Mouse (Mus musculus) heart, adult 2 months (tissue): ENCODE measurements at regions not wholly inside any gene's neighbourhood (a gene's known extent, or its start where the extent isn't known, plus 50 kb on each side); places are given as distances from the start of the nearest gene placed in this dataset.

Source experiments
- DNase-seq, 2 experiments: peaks; one replicate each; pipeline ENCODE4 v3.0.0; 2021
- H3K27ac ChIP-seq: fragments of 200-600 bp; 2 replicates; pipeline ENCODE4 v1.8.1; 2022
- H3K27me3 ChIP-seq: fragments of 200-500 bp; 2 replicates; pipeline ENCODE4 v1.6.1; 2012; ENCODE audit warnings: mild to moderate bottlenecking, low read length, inconsistent platforms, mixed read lengths; ENCODE audit not compliant: control insufficient read depth, insufficient read depth
- H3K36me3 ChIP-seq: fragments of 200-500 bp; 2 replicates; pipeline ENCODE4 v1.6.1; 2012; ENCODE audit warnings: low read length, inconsistent platforms; ENCODE audit not compliant: control insufficient read depth, insufficient read depth
- H3K4me1 ChIP-seq: fragments of 200-500 bp; 2 replicates; pipeline ENCODE4 v1.6.1; 2011; ENCODE audit warnings: low read length; ENCODE audit not compliant: control insufficient read depth, insufficient read depth
- H3K4me3 ChIP-seq: fragments of 200-600 bp; 2 replicates; pipeline ENCODE4 v1.8.1; 2022
- H3K79me2 ChIP-seq: fragments of 200-500 bp; replicated peaks from 2 replicates; pipeline ENCODE4 v1.6.1; 2012; ENCODE audit warnings: mild to moderate bottlenecking, inconsistent platforms, low read length, moderate library complexity, mixed read lengths; ENCODE audit not compliant: control insufficient read depth, insufficient read depth
- H3K9ac ChIP-seq: fragments of 200-500 bp; 2 replicates; pipeline ENCODE4 v1.6.1; 2012; ENCODE audit warnings: low read depth, mild to moderate bottlenecking, control low read depth, inconsistent platforms, low read length, mixed read lengths
- CTCF ChIP-seq: fragments of 200-600 bp; IDR thresholded peaks from 2 replicates; pipeline ENCODE4 v1.8.1; 2022; ENCODE audit warnings: antibody characterized with exemption, mild to moderate bottlenecking, moderate library complexity
- EP300 ChIP-seq: fragments of 200-500 bp; IDR thresholded peaks from 2 replicates; pipeline ENCODE4 v1.6.1; 2011; ENCODE audit warnings: low read depth, low read length, control low read depth; ENCODE audit not compliant: insufficient read depth
- POLR2A ChIP-seq: fragments of 200-500 bp; IDR thresholded peaks from 2 replicates; pipeline ENCODE4 v1.6.1; 2011; ENCODE audit warnings: mild to moderate bottlenecking, low read depth, low read length, control low read depth; ENCODE audit not compliant: insufficient read depth
- WGBS: fragments of 180-500 bp; shearing (Covaris S2); methylation state at CpG from one replicate; pipeline ENCODE4 v1.1.7; 2018; 5-methylcytosine and 5-hydroxymethylcytosine counted together
- intact Hi-C: fragments of 180-260 bp; cut with DNase I; formaldehyde crosslinking; loops from one replicate; pipeline ENCODE4 v1.15.1; 2025

DNA sequence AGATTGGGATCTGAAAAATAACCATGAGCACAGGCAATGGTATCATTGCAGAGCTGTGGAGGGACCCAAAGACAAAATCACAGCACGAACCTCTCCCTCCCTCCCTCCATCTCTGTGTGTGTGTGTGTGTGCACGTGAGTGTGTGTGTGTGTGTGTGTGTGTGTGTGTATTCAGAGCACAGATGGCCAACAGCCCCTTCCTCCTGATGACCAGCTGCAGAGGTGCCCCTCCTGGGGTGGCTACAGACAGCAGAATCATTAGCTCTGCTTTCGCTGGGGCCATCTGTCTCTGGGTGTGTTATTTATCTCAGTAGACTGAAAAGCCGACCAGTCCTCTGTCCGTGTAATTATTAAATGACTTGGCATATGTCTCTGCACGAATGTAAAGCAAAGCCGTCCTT lies 134.4 kb upstream of the App start:
- intact Hi-C loops = loop anchor here (5.0 kb wide), 1 partner anchor 254 kb away; no protein-coding TSS in a partner anchor
- 82% methylated on average over 7 of the region's 7 CpGs for WGBS
- TF ChIP-seq POLR2A (no peak), EP300 (no peak), CTCF (no peak)

DNA sequence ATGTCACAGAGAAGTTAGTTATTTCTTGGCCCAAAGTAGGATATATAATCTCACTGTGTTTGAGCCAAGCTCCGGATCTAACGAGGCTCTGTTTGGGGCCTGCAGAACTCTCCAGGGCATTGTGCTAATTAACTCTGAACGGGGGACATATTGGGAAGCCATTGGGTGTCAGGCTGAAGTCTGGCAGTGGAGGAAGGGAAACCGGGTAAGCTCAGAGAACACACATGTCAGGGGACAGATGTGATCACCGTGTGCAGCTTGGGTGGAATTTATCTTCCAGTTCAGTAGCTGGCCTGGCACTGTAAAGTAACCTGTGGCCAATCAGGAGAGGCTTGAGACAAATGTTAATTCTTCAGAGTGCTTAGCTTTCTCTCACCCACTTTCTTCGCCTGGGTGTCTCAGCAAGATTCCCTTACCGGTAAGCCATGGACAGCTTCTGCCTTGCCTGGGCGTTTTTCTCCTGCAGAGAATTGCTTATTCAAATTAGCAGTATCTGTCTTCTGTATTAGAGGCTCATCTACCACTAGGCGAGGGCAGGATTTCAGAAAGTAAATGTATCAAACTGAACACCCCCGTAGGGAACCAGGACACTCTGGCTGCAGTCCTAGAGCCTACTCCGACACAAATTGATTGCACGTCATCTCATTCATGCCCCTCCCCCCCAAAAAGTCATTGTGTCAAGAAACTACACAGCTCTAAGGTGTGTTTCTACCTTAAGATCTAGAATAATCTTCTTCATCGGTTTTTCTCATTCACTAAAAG lies 126.7 kb upstream of the App start:
- Histone ChIP-seq H3K4me1 (no peaks in the 10 kb centered on the region; the same call in 1 of the 2 replicates), H3K27ac (no peak overlapping the region), H3K9ac (no peak overlapping the region), H3K4me3 (no peak overlapping the region), H3K79me2 (no peaks in the 10 kb centered on the region), H3K36me3 (no peaks in the 10 kb centered on the region), H3K27me3 (no peaks in the 10 kb centered on the region)
- DNase-seq = no peak
- intact Hi-C loops = no loop called here
- WGBS = 74% methylated on average over 13 of the region's 13 CpGs
- no peak for TF ChIP-seq CTCF
- no peak for TF ChIP-seq POLR2A
- TF ChIP-seq EP300 = no peak

More for the DNA sequence above, 134.4 kb upstream of the App start:
- Histone ChIP-seq H3K27me3 (no peaks in the 10 kb centered on the region), H3K79me2 (no peaks in the 10 kb centered on the region), H3K36me3 (no peaks in the 10 kb centered on the region), H3K4me1 (no peaks in the 10 kb centered on the region), H3K27ac (no peak overlapping the region), H3K4me3 (no peak overlapping the region), H3K9ac (no peak overlapping the region)
- DNase-seq = no peak

DNA sequence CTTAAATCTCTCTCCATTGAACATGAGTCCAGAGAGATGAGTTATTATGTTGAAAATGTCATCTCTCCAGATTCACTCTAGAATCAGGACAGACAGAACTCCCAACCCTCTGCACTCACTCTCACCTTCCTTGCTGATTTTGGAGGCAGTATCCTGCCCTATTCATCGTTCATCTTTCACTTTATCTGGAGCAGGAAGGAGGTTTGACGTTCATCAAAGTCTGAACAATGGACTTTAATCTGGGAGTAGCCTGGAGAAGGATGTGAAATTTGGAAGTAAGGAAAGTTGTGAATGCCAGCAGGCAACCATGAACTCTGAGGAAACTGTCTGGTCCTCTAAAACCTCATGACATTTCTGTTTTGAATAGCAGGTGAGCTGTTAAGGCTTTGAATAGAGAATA lies 125.0 kb upstream of the App start:
- Histone ChIP-seq H3K36me3 (no peaks in the 10 kb centered on the region), H3K27me3 (no peaks in the 10 kb centered on the region), H3K79me2 (no peaks in the 10 kb centered on the region), H3K27ac (no peak overlapping the region), H3K9ac (no peak overlapping the region), H3K4me3 (no peak overlapping the region), H3K4me1 (no peaks in the 10 kb centered on the region; the same call in 1 of the 2 replicates)
- intact Hi-C loops = no loop called here
- TF ChIP-seq POLR2A = no peak
- no peak for TF ChIP-seq CTCF
- TF ChIP-seq EP300 = no peak
- 16% methylated on average over 2 of the region's 2 CpGs for WGBS
- DNase-seq = no peak

- no peaks in the 10 kb centered on the region for H3K36me3 ChIP-seq
- H3K27ac ChIP-seq = no peak overlapping the region
- H3K79me2 ChIP-seq = no peaks in the 10 kb centered on the region
- no peak overlapping the region for H3K9ac ChIP-seq
- H3K27me3 ChIP-seq = no peaks in the 10 kb centered on the region
- no peak overlapping the region for H3K4me3 ChIP-seq
- no peaks in the 10 kb centered on the region for H3K4me1 ChIP-seq
- intact Hi-C loops = no loop called here
- no peak for TF ChIP-seq EP300
- TF ChIP-seq POLR2A = no peak
- no peak for TF ChIP-seq CTCF
- 88% methylated on average over 9 of the region's 9 CpGs for WGBS
- no peak for DNase-seq
Measured at GRCm38 (mm10) chr16:85290986-85291952, 117.7 kb upstream of the App start.

GRCm38 (mm10) chr16:85277862-85278261 lies 104.3 kb upstream of the App start:
- no peaks in the 10 kb centered on the region for H3K4me1 ChIP-seq
- 38% methylated on average over 1 of the region's 1 CpGs for WGBS
- intact Hi-C loops = no loop called here
- no peaks in the 10 kb centered on the region for H3K36me3 ChIP-seq
- no peak for DNase-seq
- no peak overlapping the region for H3K9ac ChIP-seq
- TF ChIP-seq EP300 (no peak), POLR2A (no peak), CTCF (no peak)
- H3K27ac ChIP-seq = no peak overlapping the region
- H3K4me3 ChIP-seq = no peak overlapping the region
- H3K79me2 ChIP-seq = no peaks in the 10 kb centered on the region
- no peaks in the 10 kb centered on the region for H3K27me3 ChIP-seq

DNA sequence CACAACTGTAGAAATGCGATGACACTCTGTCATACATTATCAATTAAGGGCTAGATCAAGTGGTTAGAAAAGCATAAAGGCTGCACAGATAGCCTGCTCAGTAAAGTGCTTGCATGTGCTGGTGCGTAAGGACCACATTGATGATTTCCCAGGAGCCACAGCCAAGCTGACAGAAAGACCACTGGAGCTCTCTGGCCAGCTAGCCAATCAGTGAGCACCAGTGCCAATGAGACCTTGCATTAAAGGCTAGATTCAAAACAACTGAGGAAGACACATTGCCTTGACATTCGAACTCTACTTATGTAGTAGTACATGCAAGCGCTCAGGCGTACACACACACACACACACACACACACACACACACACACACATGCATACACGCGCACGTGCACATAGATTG lies 96.1 kb upstream of the App start:
- Histone ChIP-seq H3K4me3 (no peak overlapping the region), H3K79me2 (no peaks in the 10 kb centered on the region), H3K4me1 (no peaks in the 10 kb centered on the region), H3K27me3 (no peaks in the 10 kb centered on the region), H3K9ac (no peak overlapping the region), H3K36me3 (no peaks in the 10 kb centered on the region), H3K27ac (no peak overlapping the region)
- DNase-seq = no peak
- TF ChIP-seq CTCF = no peak
- TF ChIP-seq EP300 = no peak
- TF ChIP-seq POLR2A = no peak
- intact Hi-C loops = no loop called here
- WGBS = 92% methylated on average over 8 of the region's 8 CpGs
